Mouse (Mus musculus) bone marrow macrophage, adult 2 months (primary cell): ENCODE data around the gene Gm21897.

Experiments used
- CTCF ChIP-seq: IDR thresholded peaks from 2 replicates; pipeline ENCODE4 v1.5.1; 2012; ENCODE audit warnings: low read depth, mild to moderate bottlenecking, low read length, moderate library complexity
- POLR2A ChIP-seq: IDR thresholded peaks from 2 replicates; pipeline ENCODE4 v1.6.1; 2012; ENCODE audit warnings: mild to moderate bottlenecking, low read depth, low read length, borderline replicate concordance

DNA sequence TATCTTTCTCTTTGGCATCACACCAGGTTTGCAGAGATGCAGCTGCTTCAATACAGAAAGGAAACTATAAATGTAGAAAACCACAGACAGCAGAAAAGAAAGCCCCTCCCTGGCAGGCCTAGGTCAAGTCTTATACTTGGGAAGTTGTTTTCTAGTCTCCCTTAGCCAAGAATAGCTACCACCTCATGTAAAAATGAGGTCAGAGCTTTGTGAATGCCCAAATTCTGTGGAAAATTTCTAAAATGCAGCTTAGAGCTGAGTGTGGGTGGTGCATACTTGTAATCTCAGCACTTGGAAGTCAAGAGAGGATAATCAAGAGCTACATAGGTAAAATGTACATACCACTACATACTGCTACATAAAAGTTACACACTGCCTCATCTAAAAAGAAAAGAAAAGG lies 40.5 kb downstream of the Gm21897 start:
- TF ChIP-seq CTCF = no peak
- no peak for TF ChIP-seq POLR2A
